8 mouse cellular contexts compared by ENCODE assay signal in the genomic region with DNA sequence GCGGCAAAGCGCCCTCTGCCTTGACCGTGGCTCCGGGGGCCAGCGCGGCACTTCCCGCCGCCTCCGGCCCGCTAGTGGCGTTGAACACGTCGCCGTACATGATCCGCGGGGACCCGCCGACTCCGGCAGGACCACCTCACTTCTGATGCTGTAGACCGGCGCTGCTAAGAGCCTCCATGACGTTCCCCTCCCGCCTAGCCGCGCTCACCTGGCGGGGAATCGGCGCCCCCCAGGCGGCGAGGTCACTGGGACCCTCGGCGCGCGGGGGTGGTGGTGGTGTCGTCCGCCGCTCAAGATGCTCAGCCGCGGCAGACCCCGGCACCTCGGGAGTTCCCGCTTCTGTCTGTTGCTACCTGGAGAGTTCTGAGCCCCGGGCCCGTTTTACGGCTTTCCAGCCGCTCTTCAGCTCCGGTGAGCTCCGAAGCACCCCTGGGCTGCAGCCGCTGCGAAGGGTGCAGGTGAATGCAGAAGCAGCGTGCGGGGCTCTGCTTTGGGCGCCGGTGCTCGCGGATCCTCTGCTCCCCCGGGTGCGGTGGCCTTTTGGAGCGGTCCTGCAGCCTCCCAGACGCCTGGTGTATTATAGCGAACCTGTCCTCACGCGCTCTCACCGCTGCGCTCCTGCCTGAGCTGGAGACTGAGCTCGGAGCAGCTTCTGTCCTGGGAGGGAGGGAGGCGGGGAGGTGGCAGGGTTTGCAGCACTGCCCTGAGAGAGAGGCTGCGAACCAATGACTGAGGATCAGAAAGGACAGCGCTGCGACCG. TPM values are rescaled to one million over a fixed set of nuclear protein-coding genes. Genes with fewer than 3 reads are reported as not detected.
DNase-seq lines count a peak whose midpoint lies in the region; ATAC-seq and TF ChIP-seq lines count a peak whose summit lies in the region.

A gene (minus strand): TSS at position 636 of the 760 bp plus-strand sequence.

- no peaks in the 10 kb centered on the region for H3K36me3 ChIP-seq in heart, embryonic 16.5 days (ENCODE audit: control insufficient read depth, insufficient read depth)
- no peaks in the 10 kb centered on the region for H3K36me3 ChIP-seq in forebrain, embryonic 15.5 days
- no peaks in the 10 kb centered on the region for H3K36me3 ChIP-seq in liver, embryonic 14.5 days (replicated peaks; ENCODE audit: control insufficient read depth, insufficient read depth, low read depth)

- peaks cover 50% of the 10 kb centered on the region for H3K27me3 ChIP-seq in heart, embryonic 16.5 days (ENCODE audit: control insufficient read depth, insufficient read depth, low read length)
- peaks cover 31% of the 10 kb centered on the region for H3K27me3 ChIP-seq in forebrain, embryonic 15.5 days
- H3K27me3 ChIP-seq in liver, embryonic 14.5 days (ENCODE audit: control insufficient read depth, insufficient read depth, low read length), result peaks cover 38% of the 10 kb centered on the region

- TF ChIP-seq CTCF in liver, embryonic 14.5 days (IDR thresholded peaks at IDR 0.05; ENCODE audit: low read depth), result no peak

- H3K27ac ChIP-seq in heart, embryonic 16.5 days (ENCODE audit: low read length), result no peak within 1 kb of the TSS
- H3K27ac ChIP-seq in forebrain, embryonic 15.5 days (replicated peaks), result no peak within 1 kb of the TSS
- H3K27ac ChIP-seq in liver, embryonic 14.5 days, result no peak within 1 kb of the TSS

- peak within 1 kb of the TSS; percentile 52 for H3K4me3 ChIP-seq in heart, embryonic 16.5 days (ENCODE audit: low read length)
- H3K4me3 ChIP-seq in forebrain, embryonic 15.5 days, result peak within 1 kb of the TSS; percentile 48
- peak within 1 kb of the TSS in 1 of 2 experiments; percentile 25; a peak in 3 of 4 replicates for H3K4me3 ChIP-seq in liver, embryonic 14.5 days (ENCODE audit: insufficient read depth in 1 of 2, low read depth in 2 of 2, low read length in 2 of 2)

- ATAC-seq in heart, embryonic 16.5 days (replicated peaks; ENCODE audit: extremely low read depth, insufficient read depth, low FRiP score), result no peak
- 0 out of 2 replicates have a peak, but pooled peaks have one; percentile 32 for ATAC-seq in forebrain, embryonic 15.5 days (replicated peaks)
- ATAC-seq in liver, embryonic 14.5 days (ENCODE audit: insufficient read depth), result no peak

- peak within 1 kb of the TSS; percentile 79 for H3K4me2 ChIP-seq in heart, embryonic 16.5 days (ENCODE audit: low read depth, low read length)
- H3K4me2 ChIP-seq in forebrain, embryonic 15.5 days (replicated peaks), result peak within 1 kb of the TSS; percentile 96
- H3K4me2 ChIP-seq in liver, embryonic 14.5 days (ENCODE audit: low read depth), result peak within 1 kb of the TSS; percentile 45

- peaks cover 9% of the 10 kb centered on the region; the same call in 1 of the 2 replicates for H3K4me1 ChIP-seq in heart, embryonic 16.5 days (ENCODE audit: control insufficient read depth, insufficient read depth, low read length)
- H3K4me1 ChIP-seq in forebrain, embryonic 15.5 days, result peaks cover 21% of the 10 kb centered on the region
- no peaks in the 10 kb centered on the region for H3K4me1 ChIP-seq in liver, embryonic 14.5 days (replicated peaks; ENCODE audit: control insufficient read depth in 2 of 2, insufficient read depth in 2 of 2, low read length in 1 of 2)

- DNase-seq in heart, adult 18-20 months, result no peak
- DNase-seq in ZHBTc4 (ENCODE audit: low read depth, low spot score) (peak; percentile 70), MN1 (ENCODE audit: low spot score) (no peak)
- no peak for DNase-seq in liver, embryonic 14.5 days (ENCODE audit: low read depth in 3 of 3, low spot score in 3 of 3)
- no peak for DNase-seq in urinary bladder, adult 18-20 months (ENCODE audit: low spot score in 2 of 2)
- no peak for DNase-seq in cerebellum, adult 9-11 months

- H3K9ac ChIP-seq in heart, embryonic 16.5 days (ENCODE audit: low read length), result peak within 1 kb of the TSS; percentile 30
- H3K9ac ChIP-seq in forebrain, embryonic 15.5 days (replicated peaks), result peak within 1 kb of the TSS; percentile 54
- no peak within 1 kb of the TSS for H3K9ac ChIP-seq in liver, embryonic 14.5 days (replicated peaks)

- TF ChIP-seq EP300 in liver, embryonic 14.5 days (IDR thresholded peaks at IDR 0.05; ENCODE audit: low read depth), result no peak

- WGBS in heart, embryonic 16.5 days, result 2% methylated on average over 67 of the region's 71 CpGs
- WGBS in forebrain, embryonic 15.5 days, result under 1% methylated on average over 70 of the region's 71 CpGs
- WGBS in liver, embryonic 14.5 days (ENCODE audit: insufficient replicate concordance), result 2% methylated on average over 71 of the region's 71 CpGs

- H3K9me3 ChIP-seq in heart, embryonic 16.5 days (replicated peaks; ENCODE audit: control insufficient read depth, low read length), result no peaks in the 10 kb centered on the region
- H3K9me3 ChIP-seq in forebrain, embryonic 15.5 days, result no peaks in the 10 kb centered on the region
- H3K9me3 ChIP-seq in liver, embryonic 14.5 days (ENCODE audit: control insufficient read depth, low read length), result no peaks in the 10 kb centered on the region

RNA-seq across cellular contexts. Expression of the gene that starts here (rescaled TPM):
- polyA plus RNA-seq in heart, embryonic 16.5 days (2015; fragmentation: Nextera tagmentation; extraction: Ambion mirVana), result 0.22 and 0.32 TPM in 2 replicates
- not detected for total RNA-seq in heart, adult 18-20 months (2021)
- polyA plus RNA-seq in forebrain, embryonic 15.5 days (2015; fragmentation: Nextera tagmentation; extraction: Ambion mirVana), result 0.74 and 0.98 TPM in 2 replicates
- polyA plus RNA-seq in liver, embryonic 14.5 days (2012; rRNA removed), result not detected in 2 replicates
- polyA plus RNA-seq in liver, embryonic 14.5 days (2014; fragmentation: Nextera tagmentation; extraction: Ambion mirVana), result not detected in 2 replicates

Comparison
In these comparisons a context has a peak if more than half of its experiments do, and no peak if none do; other contexts are left out.
1. Peak in ATAC-seq, H3K4me3 ChIP-seq, H3K9ac ChIP-seq and H3K4me2 ChIP-seq in forebrain, embryonic 15.5 days; RNA of the gene not detected or under 1 TPM.
2. H3K4me2 ChIP-seq: peak in every context shown above with its lines; median percentile 96 in forebrain, embryonic 15.5 days; 79 in heart, embryonic 16.5 days; 45 in liver, embryonic 14.5 days.